Mouse (Mus musculus): Measurements from ENCODE around the gene Ino80.

Ino80 gene

GRCm38 (mm10) chr2:119355089-119355488, 122.4 kb downstream of the Ino80 start:
- in situ Hi-C loops (cut with MboI, MseI): no loop called here

- in situ Hi-C loops (cut with MboI, MseI): no loop called here
Measured at GRCm38 (mm10) chr2:119353707-119354106, 123.8 kb downstream of the Ino80 start.

GRCm38 (mm10) chr2:119350555-119351486, 126.7 kb downstream of the Ino80 start, which contains the start of gene Chac1:
Gene Chac1, plus strand, starts transcription at chr2:119351229.
- in situ Hi-C loops (cut with MboI, MseI): no loop called here

- in situ Hi-C loops (cut with MboI, MseI): no loop called here
Measured at GRCm38 (mm10) chr2:119344537-119345138, 132.8 kb downstream of the Ino80 start.

GRCm38 (mm10) chr2:119337425-119338265, 139.8 kb downstream of the Ino80 start:
- in situ Hi-C loops (cut with MboI, MseI): no loop called here

- in situ Hi-C loops (cut with MboI, MseI): no loop called here
Measured at GRCm38 (mm10) chr2:119336470-119336869, 141.0 kb downstream of the Ino80 start.

- in situ Hi-C loops (cut with MboI, MseI): no loop called here
Measured at GRCm38 (mm10) chr2:119336002-119336401, 141.5 kb downstream of the Ino80 start.

GRCm38 (mm10) chr2:119335535-119335934, 142.0 kb downstream of the Ino80 start:
- in situ Hi-C loops (cut with MboI, MseI): no loop called here

GRCm38 (mm10) chr2:119334964-119335525, 142.4 kb downstream of the Ino80 start:
- in situ Hi-C loops (cut with MboI, MseI): no loop called here

GRCm38 (mm10) chr2:119334135-119334534, 143.4 kb downstream of the Ino80 start:
- in situ Hi-C loops (cut with MboI, MseI): no loop called here

GRCm38 (mm10) chr2:119332177-119332661, 145.3 kb downstream of the Ino80 start:
- in situ Hi-C loops (cut with MboI, MseI): no loop called here

GRCm38 (mm10) chr2:119330795-119331194, 146.7 kb downstream of the Ino80 start:
- in situ Hi-C loops (cut with MboI, MseI): no loop called here

- in situ Hi-C loops (cut with MboI, MseI): no loop called here
Measured at GRCm38 (mm10) chr2:119329123-119329817, 148.2 kb downstream of the Ino80 start.

- in situ Hi-C loops (cut with MboI, MseI): no loop called here
Measured at GRCm38 (mm10) chr2:119328546-119328945, 148.9 kb downstream of the Ino80 start.

GRCm38 (mm10) chr2:119327942-119328526, 149.5 kb downstream of the Ino80 start:
- in situ Hi-C loops (cut with MboI, MseI): no loop called here

GRCm38 (mm10) chr2:119327102-119327480, 150.4 kb downstream of the Ino80 start:
- in situ Hi-C loops (cut with MboI, MseI): no loop called here

- in situ Hi-C loops (cut with MboI, MseI): no loop called here
Measured at GRCm38 (mm10) chr2:119326161-119327101, 151.1 kb downstream of the Ino80 start.

- in situ Hi-C loops (cut with MboI, MseI): no loop called here
Measured at GRCm38 (mm10) chr2:119325568-119326143, 151.8 kb downstream of the Ino80 start, which contains the start of gene Dll4. Gene Dll4, plus strand, starts transcription at chr2:119325784.

All from T-helper 17 cell (primary cell).